Mouse (Mus musculus) cortical plate, adult 2 months (tissue): Measurements from ENCODE around the gene Trim29.

Source experiments
- CTCF ChIP-seq: fragments of 200-500 bp; IDR thresholded peaks from 2 replicates; pipeline ENCODE4 v1.5.1; 2011; ENCODE audit warnings: mild to moderate bottlenecking, control low read depth, low read length; ENCODE audit not compliant: insufficient read depth; ENCODE audit errors: extremely low read depth
- POLR2A ChIP-seq: fragments of 200-500 bp; IDR thresholded peaks from 2 replicates; pipeline ENCODE4 v1.6.1; 2011; ENCODE audit warnings: mild to moderate bottlenecking, low read length, control low read depth; ENCODE audit not compliant: insufficient read depth; ENCODE audit errors: extremely low read depth

DNA sequence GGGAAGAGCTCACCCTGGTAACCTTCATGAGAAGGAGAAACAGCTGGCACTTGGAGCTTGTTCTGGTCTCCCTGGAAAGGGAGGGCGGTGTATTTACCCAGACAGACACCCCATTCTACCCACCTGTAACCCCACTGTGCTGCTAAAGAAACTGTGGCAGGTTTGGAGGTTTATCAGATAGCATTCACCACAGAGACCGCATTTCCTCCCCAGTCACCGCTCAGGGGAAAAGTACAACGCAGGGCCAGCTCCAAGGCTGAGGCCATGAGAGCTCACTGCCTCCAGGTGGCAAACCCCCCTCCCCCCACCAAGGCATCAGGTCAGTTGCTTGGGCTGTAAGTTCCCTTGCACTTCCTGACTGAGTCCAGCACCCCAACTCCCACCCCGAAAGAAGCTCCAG is 39.4 kb downstream of the Trim29 start:
- TF ChIP-seq POLR2A: no peak
- TF ChIP-seq CTCF: no peak
